Mouse (Mus musculus) CH12.LX (cell line): ENCODE results near the gene Nkd1. TPM values are rescaled to one million over a fixed set of nuclear protein-coding genes. Genes with fewer than 3 reads are reported as not detected.

Experiments used
- DNase-seq: peaks from one replicate; pipeline ENCODE4 v3.0.0-alpha.2; 2013; ENCODE audit errors: extremely low read depth
- H3K27ac ChIP-seq: 2 replicates; pipeline ENCODE4 v1.5.1; 2012; ENCODE audit warnings: low read depth, mild to moderate bottlenecking, control low read depth, moderate library complexity; ENCODE audit not compliant: insufficient read depth
- H3K27me3 ChIP-seq: replicated peaks from 2 replicates; pipeline ENCODE3; 2012; ENCODE audit warnings: inconsistent platforms
- H3K36me3 ChIP-seq, 2 experiments: replicated peaks in 1 of 2; 2 replicates each; pipeline versions ENCODE3 to v1.6.1; 2012; ENCODE audit warnings: inconsistent platforms in 1 of 2, low read length in 1 of 2, mild to moderate bottlenecking in 1 of 2, mixed read lengths in 1 of 2, moderate library complexity in 1 of 2; ENCODE audit not compliant: control insufficient read depth in 1 of 2, insufficient read depth in 1 of 2
- H3K4me1 ChIP-seq, 2 experiments: 2 replicates each; pipeline ENCODE4 v1.6.1; 2012; ENCODE audit warnings: inconsistent platforms in 1 of 2, moderate library complexity in 1 of 2; ENCODE audit not compliant: insufficient read depth in 2 of 2, control insufficient read depth in 1 of 2
- H3K4me2 ChIP-seq: 2 replicates; pipeline ENCODE4 v1.6.1; 2012; ENCODE audit warnings: low read depth, mild to moderate bottlenecking, control low read depth; ENCODE audit not compliant: poor library complexity, insufficient read depth, severe bottlenecking
- H3K4me3 ChIP-seq, 3 experiments: fragments of 150-350 bp in 1 of 3; sonication (generic) in 1 of 3; replicated peaks in 1 of 3; 2 replicates each; pipeline versions ENCODE3 to v1.5.1; 2011 to 2012; ENCODE audit warnings: low read depth in 2 of 3, low read length in 2 of 3, mild to moderate bottlenecking in 2 of 3, moderate library complexity in 2 of 3, control low read depth in 1 of 3, improper control_type of control experiment in 1 of 3, inconsistent platforms in 1 of 3, mixed read lengths in 1 of 3; ENCODE audit not compliant: poor library complexity in 1 of 3
- H3K79me2 ChIP-seq: replicated peaks from 2 replicates; pipeline ENCODE4 v1.6.1; 2012; ENCODE audit warnings: mild to moderate bottlenecking, moderate library complexity; ENCODE audit not compliant: control insufficient read depth, poor library complexity, insufficient read depth, severe bottlenecking; ENCODE audit errors: extremely low read depth
- H3K9ac ChIP-seq: 2 replicates; pipeline ENCODE4 v1.6.1; 2012; ENCODE audit warnings: low read depth, mild to moderate bottlenecking, control low read depth, moderate library complexity; ENCODE audit not compliant: insufficient read depth
- H3K9me3 ChIP-seq: replicated peaks from 2 replicates; pipeline ENCODE3; 2012; ENCODE audit warnings: low read length, inconsistent platforms, mixed read lengths
- BHLHE40 ChIP-seq: IDR thresholded peaks from 2 replicates; pipeline ENCODE4 v1.6.1; 2011; ENCODE audit warnings: mild to moderate bottlenecking, low read depth, low read length, improper control_type of control experiment
- CHD1 ChIP-seq: IDR thresholded peaks from 2 replicates; pipeline ENCODE4 v1.6.1; 2012; ENCODE audit warnings: low read depth, low read length, improper control_type of control experiment, inconsistent platforms
- CTCF ChIP-seq, 2 experiments: IDR thresholded peaks in 1 of 2; conservative IDR thresholded peaks in 1 of 2; 2 replicates each; pipeline ENCODE4 v1.5.1; 2011 to 2012; ENCODE audit warnings: low read depth in 2 of 2, low read length in 2 of 2, improper control_type of control experiment in 1 of 2, inconsistent platforms in 1 of 2, mild to moderate bottlenecking in 1 of 2, moderate library complexity in 1 of 2
- ELF1 ChIP-seq: IDR thresholded peaks from 2 replicates; pipeline ENCODE4 v1.6.1; 2014; ENCODE audit warnings: low read depth, mild to moderate bottlenecking, inconsistent platforms, low read length, improper control_type of control experiment
- EP300 ChIP-seq: IDR thresholded peaks from 2 replicates; pipeline ENCODE4 v1.6.1; 2011; ENCODE audit warnings: low read length, improper control_type of control experiment
- GABPA ChIP-seq: IDR thresholded peaks from 2 replicates; pipeline ENCODE4 v1.6.1; 2012; ENCODE audit warnings: low read depth, low read length, improper control_type of control experiment, inconsistent platforms; ENCODE audit not compliant: insufficient replicate concordance
- HCFC1 ChIP-seq: IDR thresholded peaks from 2 replicates; pipeline ENCODE4 v1.6.1; 2012; ENCODE audit warnings: low read depth, mild to moderate bottlenecking, inconsistent platforms, low read length, improper control_type of control experiment
- IRF4 ChIP-seq: IDR thresholded peaks from 2 replicates; pipeline ENCODE4 v1.6.1; 2014; ENCODE audit warnings: low read depth, mild to moderate bottlenecking, inconsistent platforms, low read length, improper control_type of control experiment
- JUN ChIP-seq: IDR thresholded peaks from 2 replicates; pipeline ENCODE4 v1.6.1; 2011; ENCODE audit warnings: low read depth, mild to moderate bottlenecking, low read length, improper control_type of control experiment, moderate library complexity; ENCODE audit not compliant: insufficient read depth
- JUND ChIP-seq: conservative IDR thresholded peaks from 2 replicates; pipeline ENCODE4 v1.6.1; 2011; ENCODE audit warnings: low read depth, low read length, improper control_type of control experiment
- MAFK ChIP-seq: IDR thresholded peaks from 2 replicates; pipeline ENCODE4 v1.6.1; 2011; ENCODE audit warnings: low read length, improper control_type of control experiment; ENCODE audit not compliant: insufficient replicate concordance
- MAX ChIP-seq: IDR thresholded peaks from 2 replicates; pipeline ENCODE4 v1.6.1; 2011; ENCODE audit warnings: low read length, improper control_type of control experiment
- MXI1 ChIP-seq: IDR thresholded peaks from 2 replicates; pipeline ENCODE4 v1.6.1; 2011; ENCODE audit warnings: mild to moderate bottlenecking, low read depth, low read length, improper control_type of control experiment
- MYC ChIP-seq: IDR thresholded peaks from 2 replicates; pipeline ENCODE4 v1.6.1; 2011; ENCODE audit warnings: low read depth, mild to moderate bottlenecking, improper control_type of control experiment, low read length
- NELFE ChIP-seq: IDR thresholded peaks from 2 replicates; pipeline ENCODE4 v1.6.1; 2011; ENCODE audit warnings: low read depth, low read length, improper control_type of control experiment
- NRF1 ChIP-seq: IDR thresholded peaks from 2 replicates; pipeline ENCODE4 v1.6.1; 2014; ENCODE audit warnings: low read depth, mild to moderate bottlenecking, inconsistent platforms, low read length, improper control_type of control experiment, moderate library complexity
- POLR2A ChIP-seq: IDR thresholded peaks from 2 replicates; pipeline ENCODE4 v1.6.1; 2011; ENCODE audit warnings: low read depth, mild to moderate bottlenecking, improper control_type of control experiment, low read length
- POLR2AphosphoS2 ChIP-seq: IDR thresholded peaks from 2 replicates; pipeline ENCODE4 v1.6.1; 2011; ENCODE audit warnings: low read depth, low read length, improper control_type of control experiment
- RAD21 ChIP-seq: IDR thresholded peaks from 2 replicates; pipeline ENCODE4 v1.6.1; 2011; ENCODE audit warnings: low read depth, mild to moderate bottlenecking, low read length, improper control_type of control experiment, moderate library complexity
- RCOR1 ChIP-seq: conservative IDR thresholded peaks from 2 replicates; pipeline ENCODE4 v1.6.1; 2012; ENCODE audit warnings: low read depth, mild to moderate bottlenecking, inconsistent platforms, low read length, improper control_type of control experiment
- SMC3 ChIP-seq: IDR thresholded peaks from 2 replicates; pipeline ENCODE4 v1.6.1; 2011; ENCODE audit warnings: low read depth, low read length, improper control_type of control experiment
- TBP ChIP-seq: conservative IDR thresholded peaks from 2 replicates; pipeline ENCODE4 v1.6.1; 2011; ENCODE audit warnings: low read depth, low read length, improper control_type of control experiment
- UBTF ChIP-seq: IDR thresholded peaks from 2 replicates; pipeline ENCODE4 v1.6.1; 2012; ENCODE audit warnings: low read depth, mild to moderate bottlenecking, inconsistent platforms, low read length, improper control_type of control experiment, moderate library complexity
- USF1 ChIP-seq: IDR thresholded peaks from 2 replicates; pipeline ENCODE4 v1.6.1; 2014; ENCODE audit warnings: low read depth, mild to moderate bottlenecking, inconsistent platforms, low read length, improper control_type of control experiment
- USF2 ChIP-seq: conservative IDR thresholded peaks from 2 replicates; pipeline ENCODE4 v1.6.1; 2011; ENCODE audit warnings: low read depth, low read length, improper control_type of control experiment
- ZC3H11A ChIP-seq: IDR thresholded peaks from 2 replicates; pipeline ENCODE4 v1.6.1; 2012; ENCODE audit warnings: low read depth, mild to moderate bottlenecking, inconsistent platforms, low read length, improper control_type of control experiment
- ZMIZ1 ChIP-seq: IDR thresholded peaks from 2 replicates; pipeline ENCODE4 v1.6.1; 2012; ENCODE audit warnings: low read depth, mild to moderate bottlenecking, inconsistent platforms, low read length, improper control_type of control experiment
- ZNF384 ChIP-seq: IDR thresholded peaks from 2 replicates; pipeline ENCODE4 v1.6.1; 2012; ENCODE audit warnings: low read depth, low read length, improper control_type of control experiment, inconsistent platforms
- dilution Hi-C: fragments of 300-500 bp; cut with MboI; formaldehyde crosslinking; loops from 2 replicates; pipeline ENCODE4 v1.14.3; 2020; ENCODE audit warnings: low sequenced_read_pairs; ENCODE audit not compliant: extremely low pct_unique_long_range_greater_than_20kb, extremely low pct_ligation_motif_present
- in situ Hi-C: fragments of 300-500 bp; cut with MboI; formaldehyde crosslinking; loops from 3 replicates; pipeline ENCODE4 v1.14.3; 2019; ENCODE audit warnings: low sequenced_read_pairs, low pct_ligation_motif_present, low pct_unique_long_range_greater_than_20kb, mixed read lengths
- polyA plus RNA-seq: library from polyadenylated mRNA; unstranded; fragments of >175 nt; gene quantifications from 2 replicates; pipeline ENCODE4 v1.2.1, GENCODE M21; 2012; ENCODE audit warnings: low read depth; ENCODE audit not compliant: insufficient read length
- total RNA-seq, 2 experiments: library from RNA; depleted of rRNA; stranded (reverse); fragments of 300-350 nt in 1 of 2; fragments of >200 nt in 1 of 2; gene quantifications; 2 replicates each; pipeline ENCODE4 v1.2.3; 2012 to 2014

The Nkd1 gene
- total and polyA plus RNA-seq, 3 experiments: 0.24 to 0.67 (median 0.30) TPM

DNA sequence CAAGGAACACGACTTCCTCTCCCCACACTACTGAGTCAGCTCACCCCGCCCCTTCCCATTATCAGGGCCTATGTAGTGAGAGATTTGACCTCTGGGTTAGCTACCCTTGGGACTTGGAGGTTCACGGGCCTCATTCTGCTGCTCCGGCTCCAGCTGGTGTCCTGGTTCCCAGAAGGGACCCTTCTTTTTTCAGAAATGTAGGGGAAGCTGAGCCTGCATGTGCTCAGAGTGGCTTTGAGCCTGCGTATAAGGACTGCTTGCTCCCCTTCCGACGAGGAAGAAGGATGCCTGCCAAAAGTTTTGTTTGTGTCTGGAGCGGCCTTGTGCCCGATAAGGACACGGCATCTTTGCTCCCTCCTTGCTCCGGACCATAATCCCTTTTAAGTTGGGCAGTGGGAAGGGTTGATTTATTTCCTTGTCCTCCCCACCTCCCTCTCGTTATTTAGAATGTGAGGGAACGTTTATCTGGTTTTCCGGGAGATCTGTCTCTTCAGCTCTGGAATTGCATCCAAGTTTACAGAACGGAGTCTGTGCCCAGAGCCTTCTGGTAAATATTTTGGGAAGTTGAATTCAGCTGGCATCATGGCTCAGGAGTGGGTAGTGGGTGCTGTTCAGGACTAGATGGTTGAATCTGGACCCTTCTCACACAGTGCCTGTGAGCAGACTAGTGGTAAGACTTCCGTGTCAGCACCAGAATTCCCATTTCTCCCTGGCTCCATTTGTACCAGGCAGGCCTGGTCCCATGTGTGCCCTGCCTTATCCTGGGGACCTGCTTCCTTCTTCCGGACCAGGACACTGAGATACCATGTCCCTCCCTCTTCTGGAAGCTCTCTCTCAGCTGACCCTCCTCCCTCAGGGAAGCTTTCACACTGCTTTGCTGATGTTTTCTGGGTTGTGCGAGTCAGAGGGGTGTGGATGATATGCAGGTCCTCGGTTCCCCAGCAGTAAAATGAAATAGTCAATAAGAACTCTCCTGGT, 17.1 kb downstream of the Nkd1 start:
- no peak for TF ChIP-seq RCOR1
- TF ChIP-seq MXI1: no peak
- TF ChIP-seq JUN: no peak
- TF ChIP-seq MAFK: no peak
- TF ChIP-seq NRF1: no peak
- no peak for TF ChIP-seq TBP
- TF ChIP-seq EP300: no peak
- no peak for TF ChIP-seq JUND
- TF ChIP-seq POLR2AphosphoS2: no peak
- TF ChIP-seq ELF1: no peak
- no peak for TF ChIP-seq UBTF
- TF ChIP-seq CTCF (conservative IDR thresholded peaks at IDR 0.05 in 1 of 2, IDR thresholded peaks at IDR 0.05 in 1 of 2; ENCODE audit: low read depth in 2 of 2, low read length in 2 of 2): no peak
- TF ChIP-seq ZC3H11A: no peak
- no peak for TF ChIP-seq NELFE
- no peak for DNase-seq
- no peak overlapping the region for H3K4me3 ChIP-seq
- H3K4me1 ChIP-seq: peaks cover 0 to 3% of the 10 kb centered on the region in 2 experiments; a peak in 1 of 4 replicates
- no peaks in the 10 kb centered on the region for H3K36me3 ChIP-seq
- H3K9me3 ChIP-seq: no peaks in the 10 kb centered on the region
- H3K27ac ChIP-seq: no peak overlapping the region
- no peak overlapping the region for H3K9ac ChIP-seq
- in situ Hi-C loops (loop anchor here (25.0 kb wide), 1 partner anchor 224 kb away; no protein-coding TSS in a partner anchor), dilution Hi-C loops (no loop called here)
- H3K79me2 ChIP-seq: no peaks in the 10 kb centered on the region
- peaks cover 1% of the 10 kb centered on the region for H3K27me3 ChIP-seq
- H3K4me2 ChIP-seq: no peak overlapping the region

GRCm38 (mm10) chr8:88538976-88539371, 17.8 kb downstream of the Nkd1 start:
- dilution Hi-C loops: no loop called here
- in situ Hi-C loops: loop anchor here (25.0 kb wide), 1 partner anchor 223 kb away; no protein-coding TSS in a partner anchor
- H3K27me3 ChIP-seq: peaks cover 1% of the 10 kb centered on the region
- H3K9me3 ChIP-seq: no peaks in the 10 kb centered on the region
- no peak overlapping the region for H3K4me2 ChIP-seq
- no peaks in the 10 kb centered on the region for H3K79me2 ChIP-seq
- no peak for DNase-seq
- H3K4me1 ChIP-seq: peaks cover 0 to 3% of the 10 kb centered on the region in 2 experiments; a peak in 1 of 4 replicates
- TF ChIP-seq MXI1 (no peak), CHD1 (no peak), ZMIZ1 (no peak), RAD21 (no peak), BHLHE40 (no peak), GABPA (no peak), TBP (no peak), USF1 (no peak), SMC3 (no peak), IRF4 (no peak), USF2 (no peak), CTCF (conservative IDR thresholded peaks at IDR 0.05 in 1 of 2, IDR thresholded peaks at IDR 0.05 in 1 of 2; ENCODE audit: low read depth in 2 of 2, low read length in 2 of 2) (no peak), ZC3H11A (no peak), POLR2A (no peak), HCFC1 (no peak), MAX (no peak), NRF1 (no peak), MYC (no peak), ZNF384 (no peak)
- no peak overlapping the region for H3K27ac ChIP-seq
- H3K4me3 ChIP-seq: no peak overlapping the region
- H3K9ac ChIP-seq: no peak overlapping the region
- H3K36me3 ChIP-seq: no peaks in the 10 kb centered on the region
